Mouse (Mus musculus) cerebellum, adult 11 months (tissue): ENCODE measurements around the gene Tmem38b.
A peak's percentile ranks its signal among the peaks of the same experiment; 100 is the strongest.

Experiments
- DNase-seq: peaks from one replicate; pipeline ENCODE4 v3.0.0; 2022

Gene Tmem38b

GRCm38 (mm10) chr4:53830579-53830978 lies 4.7 kb downstream of the Tmem38b start:
- no peak for DNase-seq

GRCm38 (mm10) chr4:53832321-53832720 lies 6.5 kb downstream of the Tmem38b start:
- DNase-seq = no peak

- no peak for DNase-seq
These were observed 11.1 kb downstream of the Tmem38b start for GRCm38 (mm10) chr4:53836978-53837377.

- no peak for DNase-seq
These were observed 14.5 kb downstream of the Tmem38b start for GRCm38 (mm10) chr4:53840158-53840870.

- no peak for DNase-seq
These were observed 17.7 kb downstream of the Tmem38b start for GRCm38 (mm10) chr4:53843553-53843952.

- no peak for DNase-seq
These were observed 19.2 kb downstream of the Tmem38b start for GRCm38 (mm10) chr4:53844835-53845619.

GRCm38 (mm10) chr4:53845656-53846055 lies 19.8 kb downstream of the Tmem38b start:
- no peak for DNase-seq

- no peak for DNase-seq
These were observed 20.5 kb downstream of the Tmem38b start for GRCm38 (mm10) chr4:53846326-53846725.

GRCm38 (mm10) chr4:53847541-53847940 lies 21.7 kb downstream of the Tmem38b start:
- no peak for DNase-seq

- no peak for DNase-seq
These were observed 22.5 kb downstream of the Tmem38b start for GRCm38 (mm10) chr4:53848308-53848707.

- DNase-seq = no peak
These were observed 23.0 kb downstream of the Tmem38b start for GRCm38 (mm10) chr4:53848816-53849215.

GRCm38 (mm10) chr4:53849804-53850203 lies 24.0 kb downstream of the Tmem38b start:
- DNase-seq = no peak

- DNase-seq = no peak
These were observed 27.5 kb downstream of the Tmem38b start for GRCm38 (mm10) chr4:53853333-53853732.

- no peak for DNase-seq
These were observed 34.1 kb downstream of the Tmem38b start for GRCm38 (mm10) chr4:53859944-53860343.

GRCm38 (mm10) chr4:53862101-53862500 lies 36.3 kb downstream of the Tmem38b start:
- no peak for DNase-seq

GRCm38 (mm10) chr4:53864098-53864820 lies 38.4 kb downstream of the Tmem38b start:
- no peak for DNase-seq

GRCm38 (mm10) chr4:53866459-53866858 lies 40.6 kb downstream of the Tmem38b start:
- no peak for DNase-seq

GRCm38 (mm10) chr4:53878542-53879417 lies 52.9 kb downstream of the Tmem38b start:
- DNase-seq = no peak

- no peak for DNase-seq
These were observed 57.3 kb downstream of the Tmem38b start for GRCm38 (mm10) chr4:53882921-53883682.

GRCm38 (mm10) chr4:53884351-53885245 lies 58.8 kb downstream of the Tmem38b start:
- peak; percentile 17 for DNase-seq
